Comparison of ENCODE assay signal across 17 mouse cellular contexts in the genomic region with DNA sequence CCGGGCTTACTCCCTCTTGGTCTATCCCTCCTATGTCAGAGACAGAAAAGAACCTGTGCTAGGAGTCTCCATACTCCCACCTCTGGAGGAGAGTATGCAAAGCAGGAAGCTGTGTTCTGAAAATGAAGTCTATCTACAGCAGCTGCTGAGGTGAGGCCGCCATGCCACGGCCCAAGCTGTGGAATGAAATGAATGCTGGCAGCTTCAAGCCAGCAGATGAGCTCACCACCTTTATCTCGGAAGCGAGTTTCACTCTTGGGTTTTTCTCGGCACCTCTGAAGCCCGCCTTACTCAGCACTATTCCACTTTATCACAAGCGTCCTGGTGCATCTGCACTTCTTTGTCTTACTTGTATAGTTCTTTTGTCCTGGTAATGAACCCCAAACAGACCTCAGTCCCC. TPM values are rescaled to one million over a fixed set of nuclear protein-coding genes. Genes with fewer than 3 reads are reported as not detected.
DNase-seq lines count a peak whose midpoint lies in the region; ATAC-seq and TF ChIP-seq lines count a peak whose summit lies in the region.
"Had no signal": no experiment of that assay in that cellular context is flagged by ENCODE, and none has a peak within 500 bp of the region (broad histone marks: within the 10 kb centered on the region; RNA-seq: fewer than 3 reads in every experiment).

No protein-coding gene starts in this region.

- H3K27ac ChIP-seq in lung, embryonic 16.5 days (ENCODE audit: low read length), result no peak overlapping the region; the same call in 1 of the 2 replicates
- H3K27ac ChIP-seq in intestine, embryonic 14.5 days (ENCODE audit: low read depth), result peak overlapping the region; percentile 45; the same call in 1 of the 2 replicates
- H3K27ac ChIP-seq in midbrain, embryonic 13.5 days, result no peak overlapping the region
- no peak overlapping the region for H3K27ac ChIP-seq in forebrain, embryonic 14.5 days (ENCODE audit: low read depth, low read length)
- H3K27ac ChIP-seq: embryonic facial prominence, embryonic 13.5 days; hindbrain, embryonic 13.5 days; layer of hippocampus, adult 2 months; liver, embryonic 13.5 days had no signal

- H3K4me1 ChIP-seq in lung, embryonic 16.5 days (replicated peaks; ENCODE audit: control insufficient read depth, insufficient read depth, low read length), result peaks cover 29% of the 10 kb centered on the region
- peaks cover 5% of the 10 kb centered on the region; the same call in 1 of the 2 replicates for H3K4me1 ChIP-seq in lung, adult 2 months (ENCODE audit: control insufficient read depth, insufficient read depth, low read length)
- H3K4me1 ChIP-seq in intestine, embryonic 14.5 days (replicated peaks; ENCODE audit: control insufficient read depth, insufficient read depth, low read length), result 0 out of 2 replicates have a peak, but pooled peaks cover 7% of the 10 kb centered on the region
- H3K4me1 ChIP-seq in midbrain, embryonic 13.5 days (replicated peaks), result peaks cover 10% of the 10 kb centered on the region; the same call in 1 of the 2 replicates
- no peaks in the 10 kb centered on the region for H3K4me1 ChIP-seq in forebrain, embryonic 14.5 days (ENCODE audit: control insufficient read depth, insufficient read depth, low read length)
- H3K4me1 ChIP-seq: liver, embryonic 13.5 days had no signal

- no peaks in the 10 kb centered on the region for H3K36me3 ChIP-seq in lung, embryonic 16.5 days (ENCODE audit: control insufficient read depth, insufficient read depth, low read length)
- H3K36me3 ChIP-seq in intestine, embryonic 14.5 days (ENCODE audit: control insufficient read depth, insufficient read depth, low read length), result no peaks in the 10 kb centered on the region
- H3K36me3 ChIP-seq in midbrain, embryonic 13.5 days, result no peaks in the 10 kb centered on the region
- no peaks in the 10 kb centered on the region for H3K36me3 ChIP-seq in forebrain, embryonic 14.5 days (ENCODE audit: control insufficient read depth, insufficient read depth, low read length)
- H3K36me3 ChIP-seq: embryonic facial prominence, embryonic 13.5 days; hindbrain, embryonic 13.5 days; liver, embryonic 13.5 days had no signal

- no peak overlapping the region for H3K4me3 ChIP-seq in lung, embryonic 16.5 days (ENCODE audit: low read length)
- H3K4me3 ChIP-seq in lung, adult 2 months (replicated peaks; ENCODE audit: extremely low read depth, low read depth, low read length), result no peak overlapping the region
- no peak overlapping the region for H3K4me3 ChIP-seq in intestine, embryonic 14.5 days (ENCODE audit: low read depth, low read length)
- H3K4me3 ChIP-seq in midbrain, embryonic 13.5 days (replicated peaks), result no peak overlapping the region
- H3K4me3 ChIP-seq in forebrain, embryonic 14.5 days (ENCODE audit: low read depth, low read length), result no peak overlapping the region
- H3K4me3 ChIP-seq: embryonic facial prominence, embryonic 13.5 days; hindbrain, embryonic 13.5 days; layer of hippocampus, adult 2 months; liver, embryonic 13.5 days had no signal

- no peak for TF ChIP-seq CTCF in lung, adult 2 months (IDR thresholded peaks at IDR 0.05; ENCODE audit: insufficient read depth, low read length)

- H3K4me2 ChIP-seq in lung, embryonic 16.5 days (ENCODE audit: low read depth, low read length), result no peak overlapping the region
- H3K4me2 ChIP-seq in intestine, embryonic 14.5 days (ENCODE audit: low read length), result no peak overlapping the region
- no peak overlapping the region for H3K4me2 ChIP-seq in midbrain, embryonic 13.5 days (replicated peaks)
- no peak overlapping the region for H3K4me2 ChIP-seq in forebrain, embryonic 14.5 days (ENCODE audit: low read length)
- H3K4me2 ChIP-seq: embryonic facial prominence, embryonic 13.5 days; hindbrain, embryonic 13.5 days; liver, embryonic 13.5 days had no signal

- no peak for TF ChIP-seq POLR2A in lung, adult 2 months (IDR thresholded peaks at IDR 0.05; ENCODE audit: borderline replicate concordance, extremely low read depth, low read depth, low read length)

- no peaks in the 10 kb centered on the region for H3K27me3 ChIP-seq in lung, embryonic 16.5 days (ENCODE audit: control insufficient read depth, insufficient read depth, low read depth, low read length)
- H3K27me3 ChIP-seq in intestine, embryonic 14.5 days (replicated peaks; ENCODE audit: control insufficient read depth, insufficient read depth, low read length), result no peaks in the 10 kb centered on the region
- no peaks in the 10 kb centered on the region for H3K27me3 ChIP-seq in midbrain, embryonic 13.5 days
- H3K27me3 ChIP-seq in forebrain, embryonic 14.5 days (replicated peaks; ENCODE audit: control insufficient read depth, insufficient read depth, low read length), result no peaks in the 10 kb centered on the region
- H3K27me3 ChIP-seq: embryonic facial prominence, embryonic 13.5 days; hindbrain, embryonic 13.5 days; liver, embryonic 13.5 days had no signal

- peak; percentile 6 for DNase-seq in adrenal gland, postnatal 14 days
- no peak for DNase-seq in adrenal gland, adult 18-20 months (ENCODE audit: low spot score in 2 of 2)
- DNase-seq in lung, adult 2 months, result no peak
- peak; percentile 63 for DNase-seq in intestine, embryonic 14.5 days (ENCODE audit: low spot score)
- DNase-seq in forebrain, embryonic 14.5 days (ENCODE audit: low spot score), result no peak
- DNase-seq in adrenal gland, postnatal 36 days, result no peak
- DNase-seq: adrenal gland, adult 8-10 months; cerebellum, postnatal 25 days; kidney, adult 9 months; liver, embryonic 13.5 days; right cerebral cortex, postnatal 4 days had no signal

- H3K9me3 ChIP-seq in lung, embryonic 16.5 days (ENCODE audit: control insufficient read depth, low read length), result no peaks in the 10 kb centered on the region
- H3K9me3 ChIP-seq in intestine, embryonic 14.5 days (ENCODE audit: control insufficient read depth, low read length), result no peaks in the 10 kb centered on the region
- no peaks in the 10 kb centered on the region for H3K9me3 ChIP-seq in midbrain, embryonic 13.5 days
- no peaks in the 10 kb centered on the region for H3K9me3 ChIP-seq in forebrain, embryonic 14.5 days (replicated peaks; ENCODE audit: control insufficient read depth, low read length)
- H3K9me3 ChIP-seq: embryonic facial prominence, embryonic 13.5 days; hindbrain, embryonic 13.5 days; liver, embryonic 13.5 days had no signal

- H3K9ac ChIP-seq in lung, embryonic 16.5 days (ENCODE audit: low read length), result peak overlapping the region; percentile 28
- no peak overlapping the region for H3K9ac ChIP-seq in intestine, embryonic 14.5 days (ENCODE audit: low read length)
- no peak overlapping the region for H3K9ac ChIP-seq in midbrain, embryonic 13.5 days (replicated peaks)
- no peak overlapping the region for H3K9ac ChIP-seq in forebrain, embryonic 14.5 days (ENCODE audit: low read length)
- H3K9ac ChIP-seq: embryonic facial prominence, embryonic 13.5 days; hindbrain, embryonic 13.5 days; liver, embryonic 13.5 days had no signal

- ATAC-seq in lung, embryonic 16.5 days (ENCODE audit: low read depth), result no peak
- peak; percentile 69; the same call in 1 of the 2 replicates for ATAC-seq in intestine, embryonic 14.5 days (replicated peaks; ENCODE audit: low FRiP score, low TSS enrichment, low read depth)
- ATAC-seq in midbrain, embryonic 13.5 days, result no peak
- no peak for ATAC-seq in forebrain, embryonic 14.5 days

- WGBS in lung, embryonic 16.5 days, result 24% methylated on average over 8 of the region's 8 CpGs
- 55% methylated on average over 8 of the region's 8 CpGs for WGBS in lung, adult 2 months
- 37% methylated on average over 8 of the region's 8 CpGs for WGBS in intestine, embryonic 14.5 days
- WGBS in midbrain, embryonic 13.5 days, result 56% methylated on average over 8 of the region's 8 CpGs
- 50% methylated on average over 8 of the region's 8 CpGs for WGBS in forebrain, embryonic 14.5 days

RNA-seq across cellular contexts. Expression of a gene that starts 27.7 kb away (rescaled TPM):
- 121 and 133 TPM in 2 replicates for total RNA-seq in adrenal gland, postnatal 14 days (2021)
- 10 to 100 TPM; 62.4 to 68.4 TPM for total RNA-seq in adrenal gland, adult 18-20 months (2021)
- 77.3 and 92.6 TPM in 2 replicates for polyA plus RNA-seq in lung, embryonic 16.5 days (2015; fragmentation: Nextera tagmentation; extraction: Ambion mirVana)
- polyA plus RNA-seq in lung, adult 2 months (2012; rRNA removed), result 52.2 and 78.2 TPM in 2 replicates
- polyA plus RNA-seq in intestine, embryonic 14.5 days (2014; fragmentation: Nextera tagmentation; extraction: Ambion mirVana), result 75.1 and 86.2 TPM in 2 replicates
- 158 and 165 TPM in 2 replicates for polyA plus RNA-seq in midbrain, embryonic 13.5 days (2015; fragmentation: Nextera tagmentation; extraction: Ambion mirVana)
- polyA plus RNA-seq in forebrain, embryonic 14.5 days (2014; fragmentation: Nextera tagmentation; extraction: Ambion mirVana), result 107 and 129 TPM in 2 replicates
- total RNA-seq in adrenal gland, postnatal 36 days (2021), result 100 to 1,000 TPM in 1 of 2 experiments, 10 to 100 TPM in 1; 67.3 to 109 TPM

RNA-seq across cellular contexts. Expression of a gene that starts 28.9 kb away (rescaled TPM):
- total RNA-seq in adrenal gland, postnatal 14 days (2021), result 2.5 and 3.3 TPM in 2 replicates
- 1 to 10 TPM; 4.5 to 6.0 TPM for total RNA-seq in adrenal gland, adult 18-20 months (2021)
- polyA plus RNA-seq in lung, embryonic 16.5 days (2015; fragmentation: Nextera tagmentation; extraction: Ambion mirVana), result 4.6 and 4.8 TPM in 2 replicates
- 6.2 and 8.1 TPM in 2 replicates for polyA plus RNA-seq in lung, adult 2 months (2012; rRNA removed)
- 3.4 and 5.2 TPM in 2 replicates for polyA plus RNA-seq in intestine, embryonic 14.5 days (2014; fragmentation: Nextera tagmentation; extraction: Ambion mirVana)
- polyA plus RNA-seq in midbrain, embryonic 13.5 days (2015; fragmentation: Nextera tagmentation; extraction: Ambion mirVana), result 16.3 and 20.6 TPM in 2 replicates
- polyA plus RNA-seq in forebrain, embryonic 14.5 days (2014; fragmentation: Nextera tagmentation; extraction: Ambion mirVana), result 16.9 and 21.1 TPM in 2 replicates
- total RNA-seq in adrenal gland, postnatal 36 days (2021), result 1 to 10 TPM; 3.0 to 5.5 TPM
- total RNA-seq: megakaryocyte-erythroid progenitor cell, adult 5-6 weeks had no signal

Comparison
In these comparisons a context has a peak if more than half of its experiments do, and no peak if none do; other contexts are left out.
1. DNase-seq: peak in adrenal gland, postnatal 14 days (single experiment) and intestine, embryonic 14.5 days (single experiment); none in adrenal gland, adult 18-20 months (0 of 2), lung, adult 2 months (single experiment), forebrain, embryonic 14.5 days (single experiment) and adrenal gland, postnatal 36 days (0 of 2).